23 mouse cellular contexts compared by ENCODE assay signal in genomic region chr7:141304537-141304936, GRCm38 (mm10). TPM values are rescaled to one million over a fixed set of nuclear protein-coding genes. Genes with fewer than 3 reads are reported as not detected.
DNase-seq lines count a peak whose midpoint lies in the region; ATAC-seq and TF ChIP-seq lines count a peak whose summit lies in the region.
"Had no signal": no experiment of that assay in that cellular context is flagged by ENCODE, and none has a peak within 500 bp of the region (broad histone marks: within the 10 kb centered on the region; RNA-seq: fewer than 3 reads in every experiment).

No protein-coding gene starts in this region.

- no peak overlapping the region; the same call in 1 of the 2 replicates for H3K9ac ChIP-seq in liver, adult 2 months (ENCODE audit: low read depth, low read length)
- H3K9ac ChIP-seq in liver, embryonic 16.5 days (ENCODE audit: low read depth, low read length): no peak overlapping the region
- H3K9ac ChIP-seq in liver, embryonic 11.5 days (ENCODE audit: low read depth, low read length): no peak overlapping the region
- H3K9ac ChIP-seq in liver, postnatal 0 days (replicated peaks): no peak overlapping the region; the same call in 1 of the 2 replicates
- no peak overlapping the region for H3K9ac ChIP-seq in liver, embryonic 12.5 days

- H3K4me2 ChIP-seq in liver, embryonic 16.5 days (ENCODE audit: low read depth, low read length): no peak overlapping the region
- no peak overlapping the region for H3K4me2 ChIP-seq in liver, embryonic 11.5 days
- H3K4me2 ChIP-seq in liver, postnatal 0 days (ENCODE audit: low read depth, low read length): no peak overlapping the region
- no peak overlapping the region for H3K4me2 ChIP-seq in liver, embryonic 12.5 days

- H3K27me3 ChIP-seq in liver, adult 2 months (ENCODE audit: control insufficient read depth, insufficient read depth, low read length): no peaks in the 10 kb centered on the region
- H3K27me3 ChIP-seq in liver, embryonic 16.5 days (ENCODE audit: control insufficient read depth, insufficient read depth, low read depth, low read length): no peaks in the 10 kb centered on the region
- no peaks in the 10 kb centered on the region for H3K27me3 ChIP-seq in liver, embryonic 11.5 days (replicated peaks; ENCODE audit: control insufficient read depth, insufficient read depth, low read length)
- H3K27me3 ChIP-seq in liver, postnatal 0 days (ENCODE audit: insufficient read depth, low read length): no peaks in the 10 kb centered on the region
- no peaks in the 10 kb centered on the region for H3K27me3 ChIP-seq in liver, embryonic 12.5 days (replicated peaks)
- H3K27me3 ChIP-seq: CH12.LX, Patski had no signal

- H3K27ac ChIP-seq in liver, adult 2 months (replicated peaks; ENCODE audit: insufficient read depth, low read depth, low read length): peak overlapping the region; percentile 85
- no peak overlapping the region for H3K27ac ChIP-seq in liver, embryonic 16.5 days (ENCODE audit: low read length)
- H3K27ac ChIP-seq in liver, embryonic 11.5 days (ENCODE audit: low read depth, low read length): no peak overlapping the region
- H3K27ac ChIP-seq in liver, postnatal 0 days (ENCODE audit: low read depth): no peak overlapping the region
- H3K27ac ChIP-seq in liver, embryonic 12.5 days: no peak overlapping the region

- peaks cover 10% of the 10 kb centered on the region for H3K36me3 ChIP-seq in liver, adult 2 months (ENCODE audit: control insufficient read depth, insufficient read depth, low read length)
- H3K36me3 ChIP-seq in liver, embryonic 16.5 days (ENCODE audit: control insufficient read depth, insufficient read depth): peaks cover 26% of the 10 kb centered on the region
- peaks cover 58% of the 10 kb centered on the region for H3K36me3 ChIP-seq in liver, embryonic 11.5 days (ENCODE audit: control insufficient read depth, insufficient read depth, low read length)
- peaks cover 51% of the 10 kb centered on the region for H3K36me3 ChIP-seq in liver, postnatal 0 days (replicated peaks; ENCODE audit: insufficient read depth, low read length)
- H3K36me3 ChIP-seq in liver, embryonic 12.5 days: peaks cover 100% of the 10 kb centered on the region

- TF ChIP-seq EP300 in liver, postnatal 0 days (IDR thresholded peaks at IDR 0.05; ENCODE audit: low read depth): no peak

- TF ChIP-seq POLR2A in liver, adult 2 months (IDR thresholded peaks at IDR 0.05; ENCODE audit: extremely low read depth, insufficient read depth, low read length): no peak

- H3K79me2 ChIP-seq in liver, adult 2 months (ENCODE audit: control insufficient read depth, insufficient read depth, low read length): no peaks in the 10 kb centered on the region

- H3K9me3 ChIP-seq in liver, embryonic 16.5 days (replicated peaks; ENCODE audit: control insufficient read depth, low read length): no peaks in the 10 kb centered on the region
- no peaks in the 10 kb centered on the region for H3K9me3 ChIP-seq in liver, embryonic 11.5 days (ENCODE audit: control insufficient read depth, low read length)
- H3K9me3 ChIP-seq in liver, postnatal 0 days (ENCODE audit: low read length): no peaks in the 10 kb centered on the region
- H3K9me3 ChIP-seq in liver, embryonic 12.5 days (replicated peaks): no peaks in the 10 kb centered on the region
- H3K9me3 ChIP-seq: G1E had no signal

- WGBS in liver, adult 2 months: 11% methylated on average over 4 of the region's 4 CpGs
- 75% methylated on average over 4 of the region's 4 CpGs for WGBS in liver, embryonic 16.5 days (ENCODE audit: insufficient replicate concordance)
- 89% methylated on average over 4 of the region's 4 CpGs for WGBS in liver, embryonic 11.5 days
- WGBS in liver, postnatal 0 days (ENCODE audit: insufficient replicate concordance): 71% methylated on average over 4 of the region's 4 CpGs
- 91% methylated on average over 4 of the region's 4 CpGs for WGBS in liver, embryonic 12.5 days (ENCODE audit: insufficient replicate concordance)

- 0 out of 2 replicates have a peak, but pooled peaks have one; percentile 28 for ATAC-seq in liver, embryonic 16.5 days (ENCODE audit: low read depth)
- no peak for ATAC-seq in liver, embryonic 11.5 days (replicated peaks; ENCODE audit: low FRiP score)
- peak; percentile 74 for ATAC-seq in liver, postnatal 0 days
- no peak for ATAC-seq in liver, embryonic 12.5 days
- ATAC-seq: activated CD4-positive, CD25-positive, alpha-beta regulatory T cell, adult 4 months; CD4-positive, CD25-positive, alpha-beta regulatory T cell, adult 4 months; Patski had no signal

- no peak for TF ChIP-seq CTCF in liver, adult 2 months (IDR thresholded peaks at IDR 0.05; ENCODE audit: low read depth, low read length)
- no peak for TF ChIP-seq CTCF in liver, postnatal 0 days (IDR thresholded peaks at IDR 0.05; ENCODE audit: low read depth)

- H3K4me3 ChIP-seq in liver, adult 2 months (ENCODE audit: insufficient read depth, low read depth, low read length): no peak overlapping the region
- no peak overlapping the region for H3K4me3 ChIP-seq in liver, embryonic 16.5 days (ENCODE audit: low read depth, low read length)
- no peak overlapping the region for H3K4me3 ChIP-seq in liver, embryonic 11.5 days (ENCODE audit: low read depth, low read length)
- no peak overlapping the region for H3K4me3 ChIP-seq in liver, postnatal 0 days (ENCODE audit: low read depth, low read length)
- H3K4me3 ChIP-seq in liver, embryonic 12.5 days: no peak overlapping the region

- peaks cover 11% of the 10 kb centered on the region for H3K4me1 ChIP-seq in liver, adult 2 months (ENCODE audit: control insufficient read depth, insufficient read depth, low read length)
- H3K4me1 ChIP-seq in liver, embryonic 16.5 days (ENCODE audit: control insufficient read depth, low read depth, low read length): peaks cover 4% of the 10 kb centered on the region
- no peaks in the 10 kb centered on the region for H3K4me1 ChIP-seq in liver, embryonic 11.5 days (replicated peaks; ENCODE audit: control insufficient read depth, insufficient read depth, low read length)
- peaks cover 8% of the 10 kb centered on the region for H3K4me1 ChIP-seq in liver, postnatal 0 days (ENCODE audit: insufficient read depth)
- no peaks in the 10 kb centered on the region for H3K4me1 ChIP-seq in liver, embryonic 12.5 days

- DNase-seq in liver, adult 2 months (ENCODE audit: extremely low read depth, low read depth, low spot score): peak; percentile 91
- no peak for DNase-seq in liver
- DNase-seq in liver, embryonic 11.5 days (ENCODE audit: low spot score): no peak
- DNase-seq in liver, postnatal 0 days: no peak
- DNase-seq: adrenal gland, adult 2 months; adrenal gland, adult 8-10 months; adrenal gland, postnatal 10 days; adrenal gland, postnatal 14 days; adrenal gland, postnatal 25 days; adrenal gland, postnatal 36 days; B cell, adult 2 months; cerebellum, adult 11 months; cerebellum, adult 11-12 months; cerebellum, adult 18-20 months had no signal

RNA-seq across cellular contexts. Expression of gene Drd4, which starts 12.7 kb away (rescaled TPM):
- total RNA-seq in liver, adult 2 months (2014; rRNA removed): not detected in 2 replicates
- polyA plus RNA-seq in liver, adult 2 months (2012; rRNA removed): not detected in 2 replicates
- not detected in 2 replicates for polyA plus RNA-seq in liver, embryonic 16.5 days (2015; fragmentation: Nextera tagmentation; extraction: Ambion mirVana)
- 0.16 and 0.17 TPM in 2 replicates for polyA plus RNA-seq in liver, embryonic 11.5 days (2014; fragmentation: Nextera tagmentation; extraction: Ambion mirVana)
- not detected in 2 replicates for polyA plus RNA-seq in liver, postnatal 0 days (2015; fragmentation: Nextera tagmentation; extraction: Ambion mirVana)
- polyA plus RNA-seq in liver, embryonic 12.5 days (2016; fragmentation: Nextera tagmentation; extraction: Ambion mirVana): 0.04 and 0.07 TPM in 2 replicates
- total RNA-seq: adrenal gland, postnatal 25 days; CH12.LX; MEL had no signal
- polyA plus RNA-seq: activated CD4-positive, CD25-positive, alpha-beta regulatory T cell, adult 4 months; CD4-positive, CD25-positive, alpha-beta regulatory T cell, adult 4 months; G1E; Patski had no signal

RNA-seq across cellular contexts. Expression of gene Deaf1, which starts 23.0 kb away (rescaled TPM):
- total RNA-seq in liver, adult 2 months (2014; rRNA removed): 3.1 and 5.8 TPM in 2 replicates
- 6.9 and 7.8 TPM in 2 replicates for polyA plus RNA-seq in liver, adult 2 months (2012; rRNA removed)
- 11.6 and 13.6 TPM in 2 replicates for polyA plus RNA-seq in liver, embryonic 16.5 days (2015; fragmentation: Nextera tagmentation; extraction: Ambion mirVana)
- 48.6 and 54.0 TPM in 2 replicates for polyA plus RNA-seq in liver, embryonic 11.5 days (2014; fragmentation: Nextera tagmentation; extraction: Ambion mirVana)
- polyA plus RNA-seq in liver, postnatal 0 days (2015; fragmentation: Nextera tagmentation; extraction: Ambion mirVana): 10.7 and 11.9 TPM in 2 replicates
- polyA plus RNA-seq in liver, embryonic 12.5 days (2016; fragmentation: Nextera tagmentation; extraction: Ambion mirVana): 24.7 and 25.6 TPM in 2 replicates

RNA-seq across cellular contexts. Expression of gene Tmem80, which starts 23.0 kb away (rescaled TPM):
- total RNA-seq in liver, adult 2 months (2014; rRNA removed): 8.9 and 10.3 TPM in 2 replicates
- 14.3 and 20.9 TPM in 2 replicates for polyA plus RNA-seq in liver, adult 2 months (2012; rRNA removed)
- polyA plus RNA-seq in liver, embryonic 16.5 days (2015; fragmentation: Nextera tagmentation; extraction: Ambion mirVana): 13.9 and 16.7 TPM in 2 replicates
- polyA plus RNA-seq in liver, embryonic 11.5 days (2014; fragmentation: Nextera tagmentation; extraction: Ambion mirVana): 22.2 and 27.4 TPM in 2 replicates
- 9.2 and 11.9 TPM in 2 replicates for polyA plus RNA-seq in liver, postnatal 0 days (2015; fragmentation: Nextera tagmentation; extraction: Ambion mirVana)
- 24.3 and 24.8 TPM in 2 replicates for polyA plus RNA-seq in liver, embryonic 12.5 days (2016; fragmentation: Nextera tagmentation; extraction: Ambion mirVana)

RNA-seq across cellular contexts. Expression of gene Sct, which starts 25.6 kb away (rescaled TPM):
- total RNA-seq in liver, adult 2 months (2014; rRNA removed): not detected in 2 replicates
- polyA plus RNA-seq in liver, adult 2 months (2012; rRNA removed): not detected in 2 replicates
- 1.4 TPM in 1 of 2 replicates, not detected in the other for polyA plus RNA-seq in liver, embryonic 16.5 days (2015; fragmentation: Nextera tagmentation; extraction: Ambion mirVana)
- 1.2 and 1.6 TPM in 2 replicates for polyA plus RNA-seq in liver, embryonic 11.5 days (2014; fragmentation: Nextera tagmentation; extraction: Ambion mirVana)
- not detected in 2 replicates for polyA plus RNA-seq in liver, postnatal 0 days (2015; fragmentation: Nextera tagmentation; extraction: Ambion mirVana)
- polyA plus RNA-seq in liver, embryonic 12.5 days (2016; fragmentation: Nextera tagmentation; extraction: Ambion mirVana): 0.32 and 0.60 TPM in 2 replicates
- total RNA-seq: adrenal gland, adult 18-20 months; adrenal gland, adult 2 months; adrenal gland, postnatal 25 days; CH12.LX; G1E; MEL had no signal
- polyA plus RNA-seq: activated CD4-positive, CD25-positive, alpha-beta regulatory T cell, adult 4 months; CD4-positive, CD25-positive, alpha-beta regulatory T cell, adult 4 months; G1E; Patski had no signal

RNA-seq across cellular contexts. Expression of gene Cdhr5, which starts 28.0 kb away (rescaled TPM):
- total RNA-seq in liver, adult 2 months (2014; rRNA removed): 18.5 and 40.3 TPM in 2 replicates
- 31.2 and 31.7 TPM in 2 replicates for polyA plus RNA-seq in liver, adult 2 months (2012; rRNA removed)
- polyA plus RNA-seq in liver, embryonic 16.5 days (2015; fragmentation: Nextera tagmentation; extraction: Ambion mirVana): 0.42 and 1.6 TPM in 2 replicates
- 0.44 and 0.53 TPM in 2 replicates for polyA plus RNA-seq in liver, embryonic 11.5 days (2014; fragmentation: Nextera tagmentation; extraction: Ambion mirVana)
- polyA plus RNA-seq in liver, postnatal 0 days (2015; fragmentation: Nextera tagmentation; extraction: Ambion mirVana): 1.1 and 1.3 TPM in 2 replicates
- 0.14 and 0.20 TPM in 2 replicates for polyA plus RNA-seq in liver, embryonic 12.5 days (2016; fragmentation: Nextera tagmentation; extraction: Ambion mirVana)
- total RNA-seq: MEL had no signal
- polyA plus RNA-seq: activated CD4-positive, CD25-positive, alpha-beta regulatory T cell, adult 4 months; CD4-positive, CD25-positive, alpha-beta regulatory T cell, adult 4 months; G1E; Patski had no signal

Comparison
In these comparisons a context has a peak if more than half of its experiments do, and no peak if none do; other contexts are left out.
1. ATAC-seq: peak in liver, embryonic 16.5 days (single experiment) and liver, postnatal 0 days (single experiment); none in liver, embryonic 11.5 days (single experiment) and liver, embryonic 12.5 days (single experiment).